Mouse (Mus musculus) stomach, postnatal 0 days (tissue): ENCODE results near the gene Shroom2. TPM values are rescaled to one million over a fixed set of nuclear protein-coding genes. Genes with fewer than 3 reads are reported as not detected.

ENCODE experiments used
- ATAC-seq: fragments of 200-750 bp; cut with Nextera tagmentation; 2 replicates; pipeline ENCODE4 v1.8.0; 2017; ENCODE audit not compliant: low FRiP score, low TSS enrichment
- DNase-seq: peaks from one replicate; pipeline ENCODE4 v3.0.0-alpha.2; 2016; ENCODE audit warnings: low spot score
- H3K27ac ChIP-seq: fragments of 300-500 bp; sonication (generic); replicated peaks from 2 replicates; pipeline ENCODE4 v1.5.1; 2014; ENCODE audit warnings: mild to moderate bottlenecking, control low read depth
- H3K27me3 ChIP-seq: fragments of 300-500 bp; sonication (generic); 2 replicates; pipeline ENCODE4 v1.6.1; 2014; ENCODE audit warnings: low read length; ENCODE audit not compliant: control insufficient read depth, insufficient read depth
- H3K36me3 ChIP-seq: fragments of 300-500 bp; sonication (generic); 2 replicates; pipeline ENCODE4 v1.6.1; 2014; ENCODE audit warnings: low read length, mixed read lengths; ENCODE audit not compliant: control insufficient read depth, insufficient read depth
- H3K4me1 ChIP-seq: fragments of 300-500 bp; sonication (generic); replicated peaks from 2 replicates; pipeline ENCODE4 v1.6.1; 2014; ENCODE audit warnings: antibody characterized with exemption; ENCODE audit not compliant: control insufficient read depth, insufficient read depth
- H3K4me2 ChIP-seq: fragments of 300-500 bp; sonication (generic); replicated peaks from 2 replicates; pipeline ENCODE4 v1.6.1; 2014; ENCODE audit warnings: low read depth, mild to moderate bottlenecking, control low read depth, moderate library complexity
- H3K4me3 ChIP-seq: fragments of 300-500 bp; sonication (generic); 2 replicates; pipeline ENCODE4 v1.5.1; 2014; ENCODE audit warnings: low read depth, low read length, control low read depth
- H3K9ac ChIP-seq: fragments of 300-500 bp; sonication (generic); 2 replicates; pipeline ENCODE4 v1.6.1; 2014; ENCODE audit warnings: mild to moderate bottlenecking, low read length, control low read depth, mixed read lengths
- H3K9me3 ChIP-seq: fragments of 300-500 bp; sonication (generic); 2 replicates; pipeline ENCODE4 v1.6.1; 2016; ENCODE audit warnings: low read length; ENCODE audit not compliant: control insufficient read depth
- CTCF ChIP-seq: IDR thresholded peaks from 2 replicates; pipeline ENCODE4 v1.5.1; 2016; ENCODE audit warnings: antibody characterized with exemption, low read depth, mild to moderate bottlenecking, moderate library complexity
- EP300 ChIP-seq: optimal IDR thresholded peaks from 2 replicates; pipeline ENCODE3; 2016; ENCODE audit warnings: antibody characterized with exemption
- WGBS: fragments of 180-500 bp; shearing (Covaris S2); extraction: QIAGEN DNeasy Blood & Tissue Kit; methylation state at CpG from one replicate; pipeline ENCODE4 v1.1.7; 2014; 5-methylcytosine and 5-hydroxymethylcytosine counted together
- polyA plus RNA-seq: library from polyadenylated mRNA; unstranded; fragments of >200 nt; fragmentation: Nextera tagmentation; extraction: Ambion mirVana; gene quantifications from 2 replicates; pipeline ENCODE4 v1.2.1, GENCODE M21; 2015

Shroom2 gene
- polyA plus RNA-seq, 1 experiment from 2014 or later: 2.1 TPM

DNA sequence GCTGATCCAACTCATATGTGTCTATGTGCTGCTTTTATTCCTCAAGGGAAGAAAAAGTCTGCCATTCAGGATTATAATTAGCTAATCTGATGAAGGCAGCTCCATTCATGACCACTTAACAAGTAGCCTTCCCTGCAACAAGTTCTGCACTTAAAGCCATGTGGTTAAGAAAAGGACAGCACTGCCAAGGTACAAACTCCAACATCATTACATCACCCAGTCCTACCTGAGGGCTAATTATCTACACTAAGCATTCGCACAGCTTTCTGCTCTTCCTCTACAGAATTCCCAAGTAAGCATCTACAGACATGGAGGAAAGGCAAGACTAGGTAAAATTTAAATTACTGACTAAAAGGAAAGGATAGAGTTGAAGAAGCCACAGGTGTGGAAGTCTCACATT, 13.4 kb downstream of the Shroom2 start:
- H3K27me3 ChIP-seq: no peaks in the 10 kb centered on the region
- H3K4me2 ChIP-seq: no peak overlapping the region
- WGBS: 86% methylated on average over 1 of the region's 1 CpGs
- H3K4me1 ChIP-seq: no peaks in the 10 kb centered on the region
- H3K9ac ChIP-seq: no peak overlapping the region
- no peak overlapping the region for H3K4me3 ChIP-seq
- no peak for ATAC-seq
- no peaks in the 10 kb centered on the region for H3K36me3 ChIP-seq
- no peak for TF ChIP-seq CTCF
- TF ChIP-seq EP300: no peak
- no peak overlapping the region for H3K27ac ChIP-seq
- no peak for DNase-seq
- H3K9me3 ChIP-seq: no peaks in the 10 kb centered on the region

DNA sequence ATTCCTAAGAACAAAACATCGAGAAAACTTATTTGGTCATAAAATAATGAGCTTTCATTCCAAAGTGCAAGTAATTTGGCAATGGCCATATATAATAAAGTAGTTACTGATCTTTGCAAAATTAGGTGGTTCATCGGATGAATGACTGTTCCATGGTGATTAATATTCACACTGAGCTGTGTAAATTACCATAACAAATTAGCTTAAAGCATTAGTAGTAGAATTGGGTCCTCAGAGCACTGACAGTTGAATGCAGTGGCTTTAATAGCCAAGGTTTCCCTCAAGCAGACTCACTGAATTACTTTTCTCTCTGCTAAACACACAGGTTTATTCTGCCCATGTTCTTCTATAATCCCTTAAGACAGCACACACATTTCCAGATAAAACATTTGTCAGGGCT, 23.3 kb downstream of the Shroom2 start:
- no peaks in the 10 kb centered on the region for H3K4me1 ChIP-seq
- DNase-seq (no peak), ATAC-seq (no peak)
- H3K27ac ChIP-seq: no peak overlapping the region
- no peak overlapping the region for H3K9ac ChIP-seq
- no peak overlapping the region for H3K4me2 ChIP-seq
- H3K36me3 ChIP-seq: no peaks in the 10 kb centered on the region
- no peaks in the 10 kb centered on the region for H3K9me3 ChIP-seq
- TF ChIP-seq CTCF (no peak), EP300 (no peak)
- no peak overlapping the region for H3K4me3 ChIP-seq
- H3K27me3 ChIP-seq: no peaks in the 10 kb centered on the region
- WGBS: 75% methylated on average over 2 of the region's 2 CpGs

GRCm38 (mm10) chrX:152743642-152744041, 25.6 kb downstream of the Shroom2 start:
- ATAC-seq: no peak
- H3K27ac ChIP-seq: no peak overlapping the region
- no peak for DNase-seq

GRCm38 (mm10) chrX:152738759-152739368, 30.4 kb downstream of the Shroom2 start:
- no peak overlapping the region for H3K4me3 ChIP-seq
- DNase-seq (no peak), ATAC-seq (no peak)
- 67% methylated on average over 4 of the region's 4 CpGs for WGBS
- H3K9me3 ChIP-seq: no peaks in the 10 kb centered on the region
- no peaks in the 10 kb centered on the region for H3K27me3 ChIP-seq
- H3K27ac ChIP-seq: no peak overlapping the region
- no peak overlapping the region for H3K4me2 ChIP-seq
- no peak for TF ChIP-seq EP300
- no peak for TF ChIP-seq CTCF
- no peaks in the 10 kb centered on the region for H3K36me3 ChIP-seq
- no peak overlapping the region for H3K9ac ChIP-seq
- H3K4me1 ChIP-seq: no peaks in the 10 kb centered on the region

More at GRCm38 (mm10) chrX:152743642-152744041, 25.6 kb downstream of the Shroom2 start:
- Histone ChIP-seq H3K4me2 (no peak overlapping the region), H3K4me1 (no peaks in the 10 kb centered on the region), H3K4me3 (no peak overlapping the region), H3K27me3 (no peaks in the 10 kb centered on the region), H3K9ac (no peak overlapping the region), H3K36me3 (no peaks in the 10 kb centered on the region), H3K9me3 (no peaks in the 10 kb centered on the region)
- TF ChIP-seq CTCF (no peak), EP300 (no peak)

DNA sequence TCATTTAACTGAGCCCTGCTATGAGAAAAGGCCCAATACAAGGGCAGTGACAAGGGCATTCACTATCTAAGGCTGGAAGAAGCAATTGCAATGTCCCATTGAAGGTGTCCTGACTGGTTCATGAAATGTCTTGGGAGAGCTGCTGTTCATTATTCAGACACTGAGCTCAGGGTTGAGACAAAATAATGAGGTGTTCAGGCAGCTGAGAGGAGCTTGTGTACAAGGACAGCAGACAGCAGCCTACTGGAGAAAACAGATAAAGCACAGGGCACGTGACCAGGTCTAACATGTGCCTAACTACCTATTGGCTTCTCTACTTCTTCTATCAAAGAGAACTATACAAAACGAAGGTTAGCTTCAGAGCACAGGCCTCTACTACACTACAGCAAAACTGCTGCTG, 31.1 kb downstream of the Shroom2 start:
- WGBS: 71% methylated on average over 2 of the region's 2 CpGs

DNA sequence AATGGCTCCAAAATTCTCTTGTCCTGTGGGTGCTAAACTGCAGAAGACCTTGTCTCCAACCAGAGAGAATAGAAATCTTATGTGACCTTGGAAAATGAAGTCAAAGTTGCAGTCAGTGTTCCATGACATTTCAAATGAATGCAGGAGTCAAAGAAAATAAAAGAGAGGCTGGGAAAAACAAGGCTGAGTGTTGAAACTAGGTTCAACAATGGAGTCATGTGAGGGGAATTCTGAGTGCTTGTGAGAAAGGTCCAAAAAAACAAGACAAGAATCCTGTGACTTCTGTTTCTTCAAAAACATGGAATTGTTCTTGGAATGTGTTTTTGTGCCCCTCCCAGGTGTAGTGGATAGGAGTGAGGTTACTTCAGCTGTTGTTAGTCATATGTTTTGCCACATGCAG, 34.0 kb downstream of the Shroom2 start:
- H3K9ac ChIP-seq: no peak overlapping the region
- no peaks in the 10 kb centered on the region for H3K36me3 ChIP-seq
- ATAC-seq (no peak), DNase-seq (no peak)
- no peaks in the 10 kb centered on the region for H3K27me3 ChIP-seq
- no peaks in the 10 kb centered on the region for H3K9me3 ChIP-seq
- no peak overlapping the region for H3K4me2 ChIP-seq
- H3K4me1 ChIP-seq: no peaks in the 10 kb centered on the region
- H3K4me3 ChIP-seq: no peak overlapping the region
- no peak for TF ChIP-seq EP300
- no peak overlapping the region for H3K27ac ChIP-seq

More for the DNA sequence above, 31.1 kb downstream of the Shroom2 start:
- H3K27me3 ChIP-seq: no peaks in the 10 kb centered on the region
- H3K4me3 ChIP-seq: no peak overlapping the region
- DNase-seq (no peak), ATAC-seq (no peak)
- no peak overlapping the region for H3K27ac ChIP-seq
- H3K9ac ChIP-seq: no peak overlapping the region
- H3K9me3 ChIP-seq: no peaks in the 10 kb centered on the region
- H3K4me2 ChIP-seq: no peak overlapping the region
- no peaks in the 10 kb centered on the region for H3K4me1 ChIP-seq
- H3K36me3 ChIP-seq: no peaks in the 10 kb centered on the region
- TF ChIP-seq EP300 (no peak), CTCF (no peak)
